Mouse (Mus musculus): ENCODE data around the gene Gm11627. TPM values are rescaled to one million over a fixed set of nuclear protein-coding genes. Genes with fewer than 3 reads are reported as not detected.

Gm11627 gene
- polyA plus RNA-seq, 1 experiment = not detected

GRCm38 (mm10) chr11:102539690-102540089 is 39.6 kb downstream of the Gm11627 start:
- 86% methylated on average over 1 of the region's 1 CpGs for WGBS
- TF ChIP-seq CTCF (IDR thresholded peaks at IDR 0.05; ENCODE audit: control insufficient read depth, insufficient read depth, low read length) (no peak), POLR2A (IDR thresholded peaks at IDR 0.05; ENCODE audit: borderline replicate concordance, control insufficient read depth, low read depth, low read length) (no peak)
- Histone ChIP-seq H3K4me1 (ENCODE audit: control insufficient read depth, insufficient read depth, low read length) (no peaks in the 10 kb centered on the region), H3K4me3 (replicated peaks; ENCODE audit: control insufficient read depth, low read depth, low read length) (no peak overlapping the region), H3K27ac (ENCODE audit: control insufficient read depth, insufficient read depth, low read depth, low read length, poor library complexity) (no peak overlapping the region)

DNA sequence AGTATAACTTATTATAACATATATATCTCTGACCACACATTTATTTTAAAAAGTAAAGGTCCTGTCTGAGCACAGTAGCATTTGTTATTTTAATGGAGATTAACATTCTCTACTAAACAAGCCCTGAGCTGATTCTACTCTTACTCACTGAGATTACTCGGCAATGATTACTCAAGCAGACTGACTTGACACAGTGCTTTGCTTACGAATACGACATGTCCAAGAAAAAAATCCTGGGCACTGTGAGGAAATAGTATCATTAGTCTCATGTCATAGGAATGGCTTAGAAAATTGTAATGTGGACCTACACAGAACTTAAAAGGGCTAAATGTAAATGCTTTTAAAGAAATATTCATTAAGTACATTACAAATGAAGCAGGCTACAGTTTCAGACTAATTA is 43.1 kb downstream of the Gm11627 start:
- Histone ChIP-seq H3K27ac (ENCODE audit: control insufficient read depth, insufficient read depth, low read depth, low read length, poor library complexity) (no peak overlapping the region), H3K4me3 (replicated peaks; ENCODE audit: control insufficient read depth, low read depth, low read length) (no peak overlapping the region), H3K4me1 (ENCODE audit: control insufficient read depth, insufficient read depth, low read length) (no peaks in the 10 kb centered on the region; the same call in 1 of the 2 replicates)
- WGBS = 84% methylated on average over 3 of the region's 3 CpGs
- TF ChIP-seq POLR2A (IDR thresholded peaks at IDR 0.05; ENCODE audit: borderline replicate concordance, control insufficient read depth, low read depth, low read length) = no peak
- TF ChIP-seq CTCF (IDR thresholded peaks at IDR 0.05; ENCODE audit: control insufficient read depth, insufficient read depth, low read length) = no peak

DNA sequence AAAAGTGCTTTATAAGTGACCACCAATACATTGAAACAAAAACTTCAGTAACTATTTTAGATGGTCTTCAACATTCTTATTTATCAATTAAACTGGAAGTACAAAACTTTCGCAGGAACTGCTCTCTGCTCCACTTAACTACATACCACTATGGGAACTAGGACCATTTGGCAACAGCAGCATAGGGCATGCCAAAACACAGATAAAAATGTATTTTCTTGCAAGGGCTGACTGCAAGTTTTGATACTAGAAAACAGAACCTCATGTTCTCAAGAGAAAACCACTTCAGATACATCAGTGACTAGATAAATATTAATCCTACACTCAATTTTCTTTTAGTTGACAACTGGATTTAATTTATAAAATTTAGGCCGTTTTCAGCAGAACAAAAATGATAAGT is 45.2 kb downstream of the Gm11627 start:
- Histone ChIP-seq H3K27ac (ENCODE audit: control insufficient read depth, insufficient read depth, low read depth, low read length, poor library complexity) (no peak overlapping the region), H3K4me1 (ENCODE audit: control insufficient read depth, insufficient read depth, low read length) (no peaks in the 10 kb centered on the region; the same call in 1 of the 2 replicates), H3K4me3 (replicated peaks; ENCODE audit: control insufficient read depth, low read depth, low read length) (no peak overlapping the region)
- WGBS = 70% methylated on average over 2 of the region's 2 CpGs
- no peak for TF ChIP-seq CTCF (IDR thresholded peaks at IDR 0.05; ENCODE audit: control insufficient read depth, insufficient read depth, low read length)
- TF ChIP-seq POLR2A (IDR thresholded peaks at IDR 0.05; ENCODE audit: borderline replicate concordance, control insufficient read depth, low read depth, low read length) = no peak

DNA sequence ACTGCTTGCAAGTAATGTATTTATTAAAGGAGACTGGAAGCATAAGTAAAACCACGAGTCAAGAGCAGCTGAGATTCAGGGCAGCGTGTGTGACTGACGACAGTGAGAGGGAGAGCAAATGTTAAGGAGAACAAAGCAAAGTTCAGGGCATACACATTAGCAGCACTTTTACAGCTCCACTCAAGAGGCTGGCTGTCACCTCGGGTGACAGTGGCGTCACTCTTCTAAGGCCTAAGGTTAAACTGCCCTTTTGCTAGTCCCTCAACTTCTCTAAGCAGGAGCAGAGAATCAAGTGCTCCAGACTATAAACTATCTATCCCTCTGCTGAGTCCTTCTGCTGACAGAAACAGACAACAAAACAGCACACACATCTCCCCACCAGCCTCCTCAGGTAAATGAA is 47.8 kb downstream of the Gm11627 start:
- H3K27ac ChIP-seq (ENCODE audit: control insufficient read depth, insufficient read depth, low read depth, low read length, poor library complexity) = no peak overlapping the region
- H3K4me1 ChIP-seq (ENCODE audit: control insufficient read depth, insufficient read depth, low read length) = no peaks in the 10 kb centered on the region; the same call in 1 of the 2 replicates
- WGBS = 84% methylated on average over 5 of the region's 5 CpGs
- TF ChIP-seq CTCF (IDR thresholded peaks at IDR 0.05; ENCODE audit: control insufficient read depth, insufficient read depth, low read length) = no peak
- TF ChIP-seq POLR2A (IDR thresholded peaks at IDR 0.05; ENCODE audit: borderline replicate concordance, control insufficient read depth, low read depth, low read length) = no peak
- H3K4me3 ChIP-seq (replicated peaks; ENCODE audit: control insufficient read depth, low read depth, low read length) = no peak overlapping the region

Other genes with a start within 250 kb of the Gm11627 start
- gene Slc4a1, start 213.3 kb downstream of the Gm11627 start, polyA plus RNA-seq (2011; ENCODE audit: insufficient read depth, insufficient read length, low replicate concordance, missing spikeins) = 762 and 950 TPM in 2 replicates
- 2.3 and 3.2 TPM in 2 replicates for gene Rundc3a, start 186.1 kb downstream of the Gm11627 start, polyA plus RNA-seq (2011; ENCODE audit: insufficient read depth, insufficient read length, low replicate concordance, missing spikeins)
- gene Slc25a39, start 171.5 kb downstream of the Gm11627 start, polyA plus RNA-seq (2011; ENCODE audit: insufficient read depth, insufficient read length, low replicate concordance, missing spikeins) = 207 and 269 TPM in 2 replicates
- 57.7 and 87.0 TPM in 2 replicates for gene Grn, start 149.1 kb downstream of the Gm11627 start, polyA plus RNA-seq (2011; ENCODE audit: insufficient read depth, insufficient read length, low replicate concordance, missing spikeins)
- gene Fam171a2, start 131.8 kb downstream of the Gm11627 start, polyA plus RNA-seq (2011; ENCODE audit: insufficient read depth, insufficient read length, low replicate concordance, missing spikeins) = 0.65 and 2.7 TPM in 2 replicates
- gene Itga2b, start 109.3 kb downstream of the Gm11627 start, polyA plus RNA-seq (2011; ENCODE audit: insufficient read depth, insufficient read length, low replicate concordance, missing spikeins) = 432 and 648 TPM in 2 replicates
- 14.4 and 17.0 TPM in 2 replicates for gene Gpatch8, start 23.1 kb downstream of the Gm11627 start, polyA plus RNA-seq (2011; ENCODE audit: insufficient read depth, insufficient read length, low replicate concordance, missing spikeins)
- 0.42 TPM in 1 of 2 replicates, not detected in the other for gene Fzd2, start 24.9 kb upstream of the Gm11627 start, polyA plus RNA-seq (2011; ENCODE audit: insufficient read depth, insufficient read length, low replicate concordance, missing spikeins)
- gene Meioc, start 84.3 kb upstream of the Gm11627 start, polyA plus RNA-seq (2011; ENCODE audit: insufficient read depth, insufficient read length, low replicate concordance, missing spikeins) = not detected in 2 replicates
- gene Ccdc43, start 118.3 kb upstream of the Gm11627 start, polyA plus RNA-seq (2011; ENCODE audit: insufficient read depth, insufficient read length, low replicate concordance, missing spikeins) = 8.1 and 17.1 TPM in 2 replicates
- 2.9 and 11.8 TPM in 2 replicates for gene Adam11, start 182.0 kb upstream of the Gm11627 start, polyA plus RNA-seq (2011; ENCODE audit: insufficient read depth, insufficient read length, low replicate concordance, missing spikeins)
- 0.41 and 3.4 TPM in 2 replicates for gene Gjc1, start 240.2 kb upstream of the Gm11627 start, polyA plus RNA-seq (2011; ENCODE audit: insufficient read depth, insufficient read length, low replicate concordance, missing spikeins)